Mouse (Mus musculus): Measurements from ENCODE around the gene Odf3. TPM values are rescaled to one million over a fixed set of nuclear protein-coding genes. Genes with fewer than 3 reads are reported as not detected.

Gene Odf3
- polyA plus RNA-seq, 1 experiment from 2014 or later: not detected

DNA sequence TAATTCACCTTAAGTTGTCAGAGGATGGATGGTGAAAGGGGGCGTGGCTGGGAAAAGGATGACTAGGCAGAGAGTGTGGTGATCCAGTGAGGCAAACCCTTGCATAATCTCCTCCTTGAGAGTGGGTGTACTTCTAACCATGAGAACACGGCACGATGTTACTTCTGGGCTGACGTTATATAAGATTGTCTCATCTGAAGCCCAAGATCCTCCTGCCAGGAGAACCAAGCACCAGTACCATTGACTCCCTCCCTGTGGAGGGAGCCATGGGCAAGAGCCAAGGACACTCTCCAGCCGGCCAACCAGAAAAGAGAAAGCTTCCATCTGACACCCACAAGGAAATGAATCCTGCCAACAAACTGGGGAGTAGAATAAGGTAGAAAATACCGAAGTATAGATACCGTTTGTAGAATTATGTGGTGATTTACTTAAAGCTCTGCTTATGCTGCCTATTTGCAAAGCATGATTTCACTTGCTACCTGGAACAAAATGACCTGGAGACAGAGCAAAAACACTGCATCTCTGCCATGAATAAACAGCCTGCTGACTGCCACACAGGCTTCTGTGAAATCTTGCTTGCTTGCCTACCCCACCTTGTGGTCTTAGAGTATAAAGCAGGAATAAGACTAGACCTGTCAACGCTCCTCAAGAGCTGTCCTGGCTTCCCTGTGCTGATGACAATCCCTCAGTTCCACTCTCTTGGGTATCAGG lies 19.3 kb upstream of the Odf3 start:
- Histone ChIP-seq H3K4me3 (no peak overlapping the region), H3K9me3 (no peaks in the 10 kb centered on the region), H3K27me3 (0 out of 2 replicates have a peak, but pooled peaks cover 3% of the 10 kb centered on the region), H3K4me2 (0 out of 2 replicates have a peak overlapping the region, but pooled peaks have one; percentile 1), H3K4me1 (replicated peaks) (0 out of 2 replicates have a peak, but pooled peaks cover 4% of the 10 kb centered on the region), H3K9ac (peak overlapping the region; percentile 17; the same call in 1 of the 2 replicates), H3K27ac (replicated peaks) (0 out of 2 replicates have a peak overlapping the region, but pooled peaks have one; percentile 42), H3K36me3 (no peaks in the 10 kb centered on the region)
- peak; percentile 66; the same call in 1 of the 2 replicates for ATAC-seq (ENCODE audit: low FRiP score, low read depth)
- 46% methylated on average over 8 of the region's 8 CpGs for WGBS

DNA sequence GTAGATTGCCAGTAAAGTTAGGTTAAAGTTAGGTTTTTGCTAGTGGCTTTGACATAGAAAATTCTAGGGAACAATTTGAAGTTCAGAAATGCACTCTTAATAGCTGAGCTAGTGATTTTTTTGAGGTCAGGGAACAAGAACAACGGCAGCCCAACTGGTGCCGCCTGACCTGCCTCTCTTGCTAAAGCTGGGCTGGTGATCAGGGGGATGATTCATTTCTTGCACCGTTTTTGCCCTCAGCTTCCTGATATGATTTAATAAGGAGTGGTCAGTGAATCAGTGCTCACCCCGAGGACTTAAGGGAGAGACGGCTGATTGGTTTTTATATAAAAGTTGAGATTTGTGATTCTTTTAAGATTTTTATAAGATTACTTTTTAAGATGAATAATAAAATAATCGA lies 16.2 kb upstream of the Odf3 start:
- Histone ChIP-seq H3K4me1 (replicated peaks) (0 out of 2 replicates have a peak, but pooled peaks cover 4% of the 10 kb centered on the region), H3K27ac (replicated peaks) (no peak overlapping the region), H3K36me3 (no peaks in the 10 kb centered on the region), H3K4me3 (no peak overlapping the region), H3K9ac (no peak overlapping the region), H3K27me3 (no peaks in the 10 kb centered on the region), H3K4me2 (no peak overlapping the region), H3K9me3 (no peaks in the 10 kb centered on the region)
- no peak for ATAC-seq (ENCODE audit: low FRiP score, low read depth)
- 69% methylated on average over 6 of the region's 6 CpGs for WGBS

DNA sequence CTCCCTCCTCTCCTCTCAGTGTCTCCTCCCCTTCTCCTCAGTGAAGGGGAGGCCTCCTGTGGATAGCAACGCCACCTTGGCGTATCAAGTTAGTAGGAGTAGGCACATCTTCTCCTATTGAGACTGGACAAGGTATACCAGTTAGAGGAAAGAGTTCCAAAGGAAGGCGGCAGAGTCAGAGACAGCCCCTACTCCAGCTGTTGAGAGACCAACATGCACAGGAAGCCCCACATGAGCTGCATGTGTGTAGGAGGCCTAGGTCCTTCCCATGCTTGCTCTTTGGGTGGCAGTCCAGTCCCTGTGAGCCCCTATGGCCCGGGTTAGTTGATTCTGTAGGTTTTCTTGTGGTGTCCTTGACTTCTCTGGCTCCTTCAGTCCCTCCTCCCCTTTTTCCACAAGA lies 14.3 kb upstream of the Odf3 start:
- Histone ChIP-seq H3K9me3 (no peaks in the 10 kb centered on the region), H3K36me3 (no peaks in the 10 kb centered on the region), H3K27me3 (no peaks in the 10 kb centered on the region), H3K27ac (replicated peaks) (no peak overlapping the region), H3K4me3 (no peak overlapping the region), H3K4me1 (replicated peaks) (no peaks in the 10 kb centered on the region), H3K4me2 (no peak overlapping the region), H3K9ac (no peak overlapping the region)
- WGBS: 80% methylated on average over 4 of the region's 4 CpGs
- ATAC-seq (ENCODE audit: low FRiP score, low read depth): no peak

DNA sequence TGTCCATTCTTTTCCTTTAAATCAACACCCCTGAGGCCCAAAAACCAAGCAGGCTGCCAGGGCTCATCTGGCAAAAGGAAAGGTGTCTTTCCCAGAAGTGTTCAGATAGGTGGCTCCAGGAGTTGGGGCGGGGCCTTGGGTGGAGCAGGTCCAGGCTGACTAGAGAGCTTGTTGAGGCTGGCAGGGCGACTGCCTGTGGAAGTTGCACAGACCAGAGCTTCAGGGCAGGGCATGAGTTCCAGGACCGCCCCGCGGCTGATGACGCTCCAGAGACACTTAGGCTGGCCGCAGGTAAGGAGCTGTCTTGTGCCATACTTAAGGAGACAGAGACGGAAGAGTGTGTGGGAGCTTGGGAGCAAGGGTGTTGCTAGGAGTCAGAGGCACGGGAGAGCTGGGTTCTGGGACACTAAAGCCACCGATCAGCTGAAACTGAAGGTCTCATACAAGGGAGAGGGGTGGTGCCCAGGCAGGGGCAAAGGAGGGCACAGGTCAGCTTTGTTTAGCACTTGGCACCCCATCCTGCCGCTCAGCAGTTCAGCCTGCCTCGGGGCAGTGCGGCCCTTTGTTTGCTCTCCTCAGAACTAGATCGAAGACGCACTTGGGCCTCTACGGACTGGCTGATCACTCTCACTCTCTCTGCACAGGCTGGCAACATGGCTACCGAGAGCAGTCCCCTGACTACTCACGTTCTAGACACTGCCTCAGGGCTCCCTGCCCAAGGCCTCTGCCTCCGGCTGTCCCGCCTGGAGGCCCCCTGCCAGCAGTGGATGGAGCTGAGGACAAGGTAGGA lies 12.4 kb upstream of the Odf3 start, which contains the start of gene Urah:
TSS of gene Urah (plus strand) at position 51 of the 790 bp plus-strand sequence.
- H3K27me3 ChIP-seq: no peaks in the 10 kb centered on the region

DNA sequence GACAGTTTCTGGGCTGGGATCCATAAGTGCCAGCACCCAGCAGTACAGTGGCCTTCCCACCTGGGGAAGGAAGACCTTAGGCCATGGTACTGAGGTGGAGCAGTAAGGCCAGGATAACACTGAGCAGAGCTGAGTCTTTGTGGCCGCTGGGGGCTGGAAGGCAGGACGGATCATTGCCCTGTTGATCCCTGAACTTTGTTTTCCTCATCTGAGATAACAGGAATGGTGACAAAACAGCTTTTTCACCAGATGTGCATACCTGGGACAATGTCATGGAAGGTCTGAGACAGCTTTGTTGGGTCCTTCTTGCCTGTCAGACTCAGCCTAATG lies 11.9 kb upstream of the Odf3 start:
- Histone ChIP-seq H3K27me3 (peaks cover under 1% of the 10 kb centered on the region; the same call in 1 of the 2 replicates), H3K9ac (no peak overlapping the region), H3K4me3 (no peak overlapping the region), H3K4me2 (no peak overlapping the region), H3K36me3 (no peaks in the 10 kb centered on the region), H3K27ac (replicated peaks) (no peak overlapping the region), H3K9me3 (no peaks in the 10 kb centered on the region), H3K4me1 (replicated peaks) (no peaks in the 10 kb centered on the region)
- 85% methylated on average over 2 of the region's 2 CpGs for WGBS
- peak; percentile 27; the same call in 1 of the 2 replicates for ATAC-seq (ENCODE audit: low FRiP score, low read depth)

More for the DNA sequence above, 12.4 kb upstream of the Odf3 start, which contains the start of gene Urah:
- Histone ChIP-seq H3K4me2 (no peak within 1 kb of the TSS), H3K4me3 (no peak within 1 kb of the TSS), H3K9ac (no peak within 1 kb of the TSS), H3K4me1 (replicated peaks) (no peaks in the 10 kb centered on the region), H3K9me3 (no peaks in the 10 kb centered on the region), H3K27ac (replicated peaks) (no peak within 1 kb of the TSS), H3K36me3 (no peaks in the 10 kb centered on the region)
- 48% methylated on average over 20 of the region's 20 CpGs for WGBS
- no peak for ATAC-seq (ENCODE audit: low FRiP score, low read depth)

DNA sequence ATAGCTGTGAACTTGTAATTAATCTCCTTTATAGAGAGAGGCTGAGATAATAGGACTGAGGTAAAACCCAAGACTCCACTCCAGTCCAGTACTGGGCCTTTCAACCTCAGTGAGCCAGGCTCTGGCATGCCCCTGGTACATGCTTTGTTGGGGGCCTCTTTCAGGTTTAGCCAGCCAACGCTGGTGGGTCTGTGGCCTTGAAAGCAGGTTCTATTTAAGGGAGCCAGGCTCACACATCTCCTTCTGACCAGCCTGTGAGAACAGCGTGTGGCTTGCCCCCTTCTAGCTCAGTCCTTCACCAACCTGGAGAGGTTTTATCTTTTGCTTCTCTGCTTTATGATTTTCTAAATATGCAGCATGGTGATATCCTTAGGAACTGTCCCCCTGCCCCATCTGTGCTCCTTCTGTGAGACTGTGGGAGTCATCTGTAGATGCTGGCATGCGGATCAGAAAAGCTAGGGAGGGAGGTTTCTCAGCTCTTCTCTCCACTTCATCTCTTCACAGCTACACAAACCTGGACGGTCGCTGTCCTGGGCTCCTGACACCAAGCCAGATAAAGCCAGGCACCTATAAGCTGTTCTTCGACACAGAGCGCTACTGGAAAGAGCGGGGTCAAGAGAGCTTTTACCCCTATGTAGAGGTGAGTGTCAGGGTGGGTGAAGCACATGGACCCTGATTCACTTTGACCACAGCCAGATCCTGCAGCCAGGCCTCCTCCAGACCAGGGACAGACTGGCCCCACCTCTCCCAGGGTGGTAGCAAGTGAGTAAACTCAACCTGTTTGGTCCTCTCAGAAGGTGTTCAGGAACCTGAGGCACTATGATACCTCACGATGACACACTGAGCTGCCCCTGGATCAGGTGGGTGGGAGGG lies 11.1 kb upstream of the Odf3 start:
- ATAC-seq (ENCODE audit: low FRiP score, low read depth): no peak
- Histone ChIP-seq H3K4me2 (no peak overlapping the region), H3K27ac (replicated peaks) (no peak overlapping the region), H3K27me3 (peaks cover 5% of the 10 kb centered on the region; the same call in 1 of the 2 replicates), H3K9ac (no peak overlapping the region), H3K9me3 (no peaks in the 10 kb centered on the region), H3K4me1 (replicated peaks) (no peaks in the 10 kb centered on the region), H3K4me3 (no peak overlapping the region), H3K36me3 (no peaks in the 10 kb centered on the region)
- WGBS: 89% methylated on average over 9 of the region's 9 CpGs

DNA sequence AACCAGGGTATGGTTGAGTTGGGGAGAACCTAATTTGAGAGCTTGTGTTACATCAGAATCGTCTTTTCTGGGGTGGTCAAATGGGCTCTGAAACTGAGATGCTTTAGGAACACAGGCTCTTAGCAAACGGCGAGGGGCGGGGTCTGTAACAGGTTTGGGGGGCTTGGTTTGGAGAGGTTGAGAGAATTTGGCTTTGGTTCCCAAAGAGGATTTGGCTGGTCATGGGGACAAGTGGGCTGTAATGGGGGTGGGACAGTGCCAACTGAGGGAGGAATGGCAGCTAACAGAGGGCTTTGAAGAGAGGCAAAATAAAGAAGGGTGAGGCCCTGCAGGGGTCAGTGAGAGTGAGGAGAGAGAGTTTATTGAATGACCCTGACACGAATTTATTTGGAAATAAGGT lies 8.0 kb upstream of the Odf3 start:
- Histone ChIP-seq H3K9me3 (no peaks in the 10 kb centered on the region), H3K27me3 (peaks cover 7% of the 10 kb centered on the region; the same call in 1 of the 2 replicates), H3K4me2 (no peak overlapping the region), H3K36me3 (no peaks in the 10 kb centered on the region), H3K4me3 (no peak overlapping the region), H3K27ac (replicated peaks) (no peak overlapping the region), H3K4me1 (replicated peaks) (no peaks in the 10 kb centered on the region), H3K9ac (no peak overlapping the region)
- WGBS: 70% methylated on average over 5 of the region's 5 CpGs
- ATAC-seq (ENCODE audit: low FRiP score, low read depth): no peak

DNA sequence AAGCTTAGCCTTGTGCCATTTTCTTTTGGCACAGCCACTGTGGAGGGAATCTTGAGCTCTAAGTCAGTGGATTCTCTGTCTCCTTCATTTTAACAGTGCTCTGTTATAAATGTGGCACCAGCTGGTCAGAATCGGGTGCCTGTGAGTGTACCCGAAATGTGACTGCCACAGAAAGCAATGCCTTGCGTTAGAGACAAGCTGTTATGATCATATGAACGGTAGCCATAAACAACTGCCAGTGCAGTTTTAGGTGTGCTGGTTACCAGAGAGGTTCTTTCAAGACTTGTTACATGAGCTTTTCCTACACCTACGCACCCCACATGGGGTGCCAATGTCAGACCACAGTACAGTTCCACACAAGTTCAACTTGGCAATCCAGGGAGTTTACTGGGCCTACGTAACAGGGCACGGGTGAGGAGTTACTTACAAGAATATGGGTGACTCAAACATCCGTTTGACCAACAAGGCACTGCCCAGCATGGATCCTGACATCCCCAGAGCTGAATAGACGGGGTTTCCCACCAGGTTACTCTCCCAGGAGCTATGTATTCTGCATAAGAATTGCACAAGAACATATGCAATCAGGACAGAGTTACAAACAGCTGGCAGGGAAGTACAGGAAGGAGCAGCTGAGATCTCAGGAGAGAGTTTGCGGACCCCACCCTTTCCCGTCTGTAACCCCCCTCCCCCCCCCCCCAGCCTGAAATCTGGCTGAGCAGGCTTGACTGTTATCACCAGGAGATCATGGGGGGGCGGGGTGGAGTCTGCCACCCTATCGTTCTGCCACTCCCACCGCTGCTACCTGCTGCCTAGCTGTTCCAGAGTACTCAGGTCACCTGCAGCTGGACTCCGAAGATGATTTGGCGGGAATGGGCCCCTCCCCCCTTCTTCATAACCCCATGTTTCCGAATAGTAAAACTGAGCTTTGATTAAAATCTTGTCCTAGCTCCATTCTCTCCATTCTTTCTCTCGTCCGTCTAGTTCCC lies 6.6 kb upstream of the Odf3 start:
- WGBS: 39% methylated on average over 19 of the region's 19 CpGs

DNA sequence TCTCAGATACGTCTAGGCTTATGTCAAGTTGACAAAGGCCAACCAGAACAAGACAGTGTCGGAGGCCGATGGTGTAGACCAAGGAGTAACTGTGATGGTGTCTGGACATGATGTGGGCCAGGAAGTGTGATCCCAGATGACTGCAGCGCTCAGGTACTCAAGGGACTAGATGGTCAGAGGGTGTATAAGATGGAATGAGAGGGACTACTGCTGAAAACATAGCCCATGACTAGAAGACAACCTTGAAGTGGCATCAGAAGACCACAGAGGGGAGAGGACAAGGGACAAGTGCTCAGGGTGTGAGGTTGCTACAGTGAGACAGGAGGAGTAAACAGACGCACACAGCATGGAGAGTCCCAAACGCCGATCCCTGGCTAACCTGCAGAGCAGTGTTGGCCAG lies 3.8 kb upstream of the Odf3 start:
- H3K27me3 ChIP-seq: peaks cover 7% of the 10 kb centered on the region; the same call in 1 of the 2 replicates
- H3K36me3 ChIP-seq: no peaks in the 10 kb centered on the region
- 75% methylated on average over 7 of the region's 7 CpGs for WGBS
- H3K27ac ChIP-seq (replicated peaks): no peak overlapping the region
- no peaks in the 10 kb centered on the region for H3K4me1 ChIP-seq (replicated peaks)
- H3K4me3 ChIP-seq: no peak overlapping the region
- H3K9ac ChIP-seq: no peak overlapping the region
- H3K4me2 ChIP-seq: no peak overlapping the region
- no peak for ATAC-seq (ENCODE audit: low FRiP score, low read depth)
- H3K9me3 ChIP-seq: no peaks in the 10 kb centered on the region

More for the DNA sequence above, 6.6 kb upstream of the Odf3 start:
- no peak for ATAC-seq (ENCODE audit: low FRiP score, low read depth)
- no peaks in the 10 kb centered on the region for H3K36me3 ChIP-seq
- H3K4me1 ChIP-seq (replicated peaks): no peaks in the 10 kb centered on the region
- H3K4me2 ChIP-seq: no peak overlapping the region
- no peak overlapping the region for H3K9ac ChIP-seq
- peaks cover 7% of the 10 kb centered on the region; the same call in 1 of the 2 replicates for H3K27me3 ChIP-seq
- H3K27ac ChIP-seq (replicated peaks): no peak overlapping the region
- H3K4me3 ChIP-seq: no peak overlapping the region
- H3K9me3 ChIP-seq: no peaks in the 10 kb centered on the region

DNA sequence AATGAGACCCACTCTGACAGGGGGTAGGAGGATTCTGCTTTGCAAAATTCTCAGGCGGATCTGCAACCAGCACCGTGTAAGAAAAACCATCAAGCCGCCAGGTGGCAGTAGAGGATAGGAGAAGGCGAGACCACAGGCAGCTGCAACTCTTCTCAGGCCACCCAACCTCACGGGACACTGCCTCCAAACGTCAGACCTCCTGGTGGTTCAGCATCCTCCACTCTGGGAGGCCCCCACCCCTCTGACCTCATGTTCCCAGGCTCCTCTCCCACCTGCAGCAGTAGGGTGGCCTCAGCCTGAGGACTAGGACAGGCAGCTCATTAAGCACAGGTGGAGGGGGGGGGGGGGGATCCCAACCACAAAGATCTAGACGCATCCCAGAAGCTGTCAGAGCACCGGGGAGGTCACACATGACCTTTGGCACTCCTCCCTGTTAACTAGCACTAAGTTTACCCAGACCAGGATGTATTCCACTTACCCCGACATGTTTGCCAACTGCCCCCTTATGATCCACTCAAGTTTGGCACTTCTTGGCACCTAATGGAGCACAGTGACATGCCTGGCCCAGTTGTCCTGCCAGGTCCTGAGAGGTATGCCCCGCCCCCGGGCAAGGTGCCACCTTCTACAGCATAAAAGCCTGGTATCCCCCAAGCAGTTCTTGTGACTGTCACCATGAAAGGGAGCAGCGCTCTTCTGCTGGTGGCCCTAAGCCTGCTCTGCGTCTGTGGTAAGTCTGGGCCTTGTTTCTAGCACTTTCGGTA lies 2.5 kb upstream of the Odf3 start, which contains the start of gene Scgb1c1:
TSS of gene Scgb1c1 (plus strand) at position 643 of the 761 bp plus-strand sequence.
- H3K9ac ChIP-seq: no peak within 1 kb of the TSS
- no peak within 1 kb of the TSS for H3K4me3 ChIP-seq
- WGBS: 33% methylated on average over 14 of the region's 14 CpGs
- peaks cover 7% of the 10 kb centered on the region; the same call in 1 of the 2 replicates for H3K27me3 ChIP-seq
- H3K27ac ChIP-seq (replicated peaks): no peak within 1 kb of the TSS
- H3K36me3 ChIP-seq: no peaks in the 10 kb centered on the region
- ATAC-seq (ENCODE audit: low FRiP score, low read depth): peak; percentile 78
- H3K9me3 ChIP-seq: no peaks in the 10 kb centered on the region
- H3K4me1 ChIP-seq (replicated peaks): no peaks in the 10 kb centered on the region
- H3K4me2 ChIP-seq: no peak within 1 kb of the TSS
